Mouse (Mus musculus): ENCODE measurements at regions not wholly inside any gene's neighbourhood (a gene's known extent, or its start where the extent isn't known, plus 50 kb on each side); places are given as distances from the start of the nearest gene placed in this dataset.

DNA sequence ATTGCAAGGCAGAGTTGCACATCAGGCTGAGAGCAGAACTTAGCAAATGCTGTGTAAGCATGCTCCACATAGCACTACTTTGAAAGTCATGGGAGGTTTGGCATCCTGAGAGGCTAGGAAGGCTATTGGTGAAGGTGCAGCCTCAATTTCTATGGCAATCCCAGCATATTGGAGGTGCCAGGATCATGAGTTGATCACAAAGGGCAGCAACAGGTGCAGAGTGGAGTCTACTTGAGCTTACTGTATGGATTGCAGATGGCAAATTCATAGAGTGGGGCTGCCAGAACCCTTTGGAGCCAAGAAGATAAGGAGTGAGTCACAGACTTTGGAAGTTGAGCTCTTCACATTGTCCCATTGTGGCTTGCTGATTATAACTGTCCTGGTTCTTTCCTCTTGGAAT lies 75.4 kb upstream of the Asns start:
- TF ChIP-seq CTCF (IDR thresholded peaks at IDR 0.05; ENCODE audit: insufficient read depth, low read length) (no peak), POLR2A (IDR thresholded peaks at IDR 0.05; ENCODE audit: borderline replicate concordance, extremely low read depth, low read depth, low read length) (no peak)
